Mouse (Mus musculus): ENCODE data around the gene Thap11.

DNA sequence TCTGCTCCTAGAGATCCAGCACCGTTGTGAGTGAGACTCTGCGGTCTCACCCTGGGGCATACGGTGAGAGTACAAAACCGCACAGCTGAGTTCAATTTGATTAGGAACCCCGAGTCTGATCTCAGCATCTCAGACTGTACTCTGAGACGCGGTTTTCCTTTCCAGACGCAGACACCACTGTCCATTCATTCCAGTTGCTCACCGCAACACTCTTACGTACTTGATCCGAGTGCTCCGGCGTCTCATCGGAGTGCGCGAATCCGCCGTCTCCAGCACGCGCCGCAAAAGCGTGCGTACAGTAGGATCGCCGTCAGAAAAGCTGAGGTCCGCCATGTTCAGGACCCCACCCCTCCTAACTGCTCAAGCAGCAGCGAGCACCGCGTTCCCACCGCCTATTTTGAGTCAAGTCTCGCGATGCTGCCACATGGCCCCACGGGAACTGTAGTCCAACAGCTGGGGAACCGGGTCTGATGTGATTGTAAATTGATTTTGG, 3.2 kb upstream of the Thap11 start:
- TF ChIP-seq POLR2A (IDR thresholded peaks at IDR 0.05; ENCODE audit: borderline replicate concordance, extremely low read depth, low read depth, low read length): peak; percentile 87; the same call in 1 of the 2 replicates
- TF ChIP-seq CTCF (IDR thresholded peaks at IDR 0.05; ENCODE audit: insufficient read depth, low read length): no peak

All from lung, adult 2 months (tissue).